In genomic region chr11:100931254-100931921, GRCm38 (mm10) we compare ENCODE assay signal across 7 mouse cellular contexts. TPM values are rescaled to one million over a fixed set of nuclear protein-coding genes. Genes with fewer than 3 reads are reported as not detected.
DNase-seq lines count a peak whose midpoint lies in the region; ATAC-seq lines count a peak whose summit lies in the region.

No protein-coding gene starts in this region.

- peak overlapping the region; percentile 31 for H3K4me2 ChIP-seq in kidney, embryonic 14.5 days (replicated peaks; ENCODE audit: low read depth, low read length)

- H3K27ac ChIP-seq in kidney, embryonic 14.5 days (ENCODE audit: low read depth, low read length), result peak overlapping the region; percentile 24; the same call in 1 of the 2 replicates
- H3K27ac ChIP-seq in macrophage, result peak overlapping the region; percentile 62

- WGBS in kidney, embryonic 14.5 days, result 40% methylated on average over 12 of the region's 12 CpGs
- WGBS in macrophage (ENCODE audit: missing documents), result 6% methylated on average over 12 of the region's 12 CpGs

- peak overlapping the region; percentile 24; the same call in 1 of the 2 replicates for H3K4me3 ChIP-seq in kidney, embryonic 14.5 days (ENCODE audit: low read length)
- peak overlapping the region; percentile 51 for H3K4me3 ChIP-seq in macrophage (ENCODE audit: inconsistent target)

- H3K27me3 ChIP-seq in kidney, embryonic 14.5 days (ENCODE audit: control insufficient read depth, insufficient read depth, low read length), result no peaks in the 10 kb centered on the region

- 0 out of 2 replicates have a peak, but pooled peaks cover 12% of the 10 kb centered on the region for H3K4me1 ChIP-seq in kidney, embryonic 14.5 days (ENCODE audit: control insufficient read depth, insufficient read depth, low read length)

- peak; percentile 72 for ATAC-seq in common myeloid progenitor, adult 5-6 weeks (replicated peaks; ENCODE audit: low read depth, poor library complexity, severe bottlenecking)
- no peak for ATAC-seq in kidney, embryonic 14.5 days (ENCODE audit: low FRiP score, low TSS enrichment)

- no peak overlapping the region for H3K9ac ChIP-seq in kidney, embryonic 14.5 days (ENCODE audit: low read depth, low read length)

- H3K79me2 ChIP-seq in macrophage (ENCODE audit: inconsistent target), result peaks cover 100% of the 10 kb centered on the region

- DNase-seq in urinary bladder, postnatal 25 days (ENCODE audit: low spot score), result peak; percentile 30
- no peak for DNase-seq in urinary bladder, postnatal 4 days (ENCODE audit: low spot score in 2 of 2)
- peak; percentile 45 to 66 for DNase-seq in thymus, postnatal 10 days (ENCODE audit: low spot score in 2 of 2)
- DNase-seq in cerebellum, postnatal 10 days, result no peak

- no peaks in the 10 kb centered on the region for H3K9me3 ChIP-seq in kidney, embryonic 14.5 days (ENCODE audit: control insufficient read depth, low read length)

- no peaks in the 10 kb centered on the region for H3K36me3 ChIP-seq in kidney, embryonic 14.5 days (ENCODE audit: control insufficient read depth, insufficient read depth, low read length)
- no peaks in the 10 kb centered on the region for H3K36me3 ChIP-seq in macrophage (ENCODE audit: inconsistent target)

RNA-seq across cellular contexts. Expression of gene Stat3, which starts 8.0 kb away (rescaled TPM):
- 59.6 and 74.9 TPM in 2 replicates for total RNA-seq in common myeloid progenitor, adult 5-6 weeks (2017)
- 25.3 and 40.0 TPM in 2 replicates for polyA plus RNA-seq in kidney, embryonic 14.5 days (2014; fragmentation: Nextera tagmentation; extraction: Ambion mirVana)
- total RNA-seq in macrophage (2018; cell fraction: chromatin; rRNA removed), result 100 to 1,000 TPM; 112 to 644 (median 259) TPM
- 100 to 1,000 TPM in 6 of 26 experiments, 10 to 100 TPM in 20; 55.8 to 122 (median 79.2) TPM for total RNA-seq in macrophage (2018; cell fraction: cytosol; rRNA removed)
- total RNA-seq in macrophage (2018; cell fraction: nucleus; rRNA removed), result 100 to 1,000 TPM in 22 of 26 experiments, 10 to 100 TPM in 4; 80.4 to 475 (median 153) TPM
- polyA plus RNA-seq in macrophage (2018), result 44.1 to 73.6 TPM (median 66.6 TPM) in 3 replicates

RNA-seq across cellular contexts. Expression of gene Cavin1, which starts 39.3 kb away (rescaled TPM):
- 8.4 and 10.6 TPM in 2 replicates for total RNA-seq in common myeloid progenitor, adult 5-6 weeks (2017)
- 40.7 and 45.1 TPM in 2 replicates for polyA plus RNA-seq in kidney, embryonic 14.5 days (2014; fragmentation: Nextera tagmentation; extraction: Ambion mirVana)
- 10 to 100 TPM in 1 of 26 experiments, 1 to 10 TPM in 2, under 1 TPM in 10, not detected in 13; 0.19 to 28.7 (median 0.31) TPM for total RNA-seq in macrophage (2018; cell fraction: chromatin; rRNA removed)
- total RNA-seq in macrophage (2018; cell fraction: cytosol; rRNA removed), result 1 to 10 TPM in 8 of 26 experiments, under 1 TPM in 16, not detected in 2; 0.06 to 2.1 (median 0.74) TPM
- 1 to 10 TPM in 2 of 26 experiments, under 1 TPM in 16, not detected in 8; 0.11 to 6.1 (median 0.50) TPM for total RNA-seq in macrophage (2018; cell fraction: nucleus; rRNA removed)
- polyA plus RNA-seq in macrophage (2018), result 0.35 to 1.1 TPM (median 0.93 TPM) in 3 replicates

Comparison
In these comparisons a context has a peak if more than half of its experiments do, and no peak if none do; other contexts are left out.
1. DNase-seq: peak in urinary bladder, postnatal 25 days (single experiment) and thymus, postnatal 10 days (2 of 2); none in urinary bladder, postnatal 4 days (0 of 2) and cerebellum, postnatal 10 days (0 of 2).
2. RNA of gene Cavin1, which starts 39.3 kb away (polyA plus RNA-seq): 40.7 to 45.1 TPM in kidney, embryonic 14.5 days; 0.35 to 1.1 TPM in macrophage; every median in the first group is over 10 times any median in the second.